Mouse (Mus musculus) spleen, postnatal 36 days (tissue): ENCODE data around the gene Pi4kb.

Experiments
- DNase-seq, 2 experiments: peaks; one replicate each; pipeline ENCODE4 v3.0.0; 2022; ENCODE audit warnings: low spot score in 2 of 2, mixed read lengths in 1 of 2

Pi4kb gene

GRCm38 (mm10) chr3:94953764-94954616 lies 20.5 kb upstream of the Pi4kb start, which contains the start of gene Rfx5:
Rfx5 (plus strand) TSS chr3:94954075.
- DNase-seq = peak; percentile 96 to 97

DNA sequence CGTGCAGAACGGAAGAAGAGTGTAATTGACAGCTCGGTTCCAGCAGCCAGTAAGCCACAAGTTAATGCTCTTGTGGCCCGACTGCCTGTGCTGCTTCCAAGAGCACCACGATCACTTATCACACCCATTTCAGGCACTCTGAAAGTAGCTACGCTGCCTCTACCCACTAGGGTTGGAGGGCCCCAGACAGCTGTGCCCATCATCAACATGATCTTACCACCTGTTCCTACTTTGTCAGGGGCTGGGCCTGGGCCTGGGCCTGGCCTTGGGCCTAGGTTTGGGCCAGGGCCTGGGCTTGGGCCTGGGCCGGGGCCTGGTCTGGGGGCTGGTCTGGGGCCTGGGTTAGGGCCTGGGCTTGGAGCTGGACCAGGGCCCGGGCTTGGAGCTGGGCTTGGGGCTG lies 16.2 kb upstream of the Pi4kb start:
- DNase-seq = no peak

DNA sequence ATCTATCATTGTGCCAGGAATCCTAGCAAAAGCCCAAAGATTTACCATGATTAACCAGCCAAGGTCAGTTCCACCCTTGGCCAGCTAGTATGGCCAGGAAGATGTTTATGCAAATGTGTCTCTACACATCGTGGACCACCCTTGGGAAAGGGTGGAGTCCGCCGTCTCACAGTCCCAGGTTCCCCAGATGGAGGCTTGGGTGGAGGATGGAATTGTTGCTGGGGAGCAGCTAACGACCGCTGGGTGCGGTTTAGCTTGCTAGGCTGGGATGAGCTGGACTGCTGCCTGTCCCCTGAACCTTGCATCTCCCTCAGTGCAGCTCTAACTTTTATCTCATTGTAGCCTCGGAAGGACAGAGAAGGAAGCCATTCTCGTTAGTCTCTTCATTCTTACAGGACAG lies 14.7 kb upstream of the Pi4kb start:
- no peak for DNase-seq

DNA sequence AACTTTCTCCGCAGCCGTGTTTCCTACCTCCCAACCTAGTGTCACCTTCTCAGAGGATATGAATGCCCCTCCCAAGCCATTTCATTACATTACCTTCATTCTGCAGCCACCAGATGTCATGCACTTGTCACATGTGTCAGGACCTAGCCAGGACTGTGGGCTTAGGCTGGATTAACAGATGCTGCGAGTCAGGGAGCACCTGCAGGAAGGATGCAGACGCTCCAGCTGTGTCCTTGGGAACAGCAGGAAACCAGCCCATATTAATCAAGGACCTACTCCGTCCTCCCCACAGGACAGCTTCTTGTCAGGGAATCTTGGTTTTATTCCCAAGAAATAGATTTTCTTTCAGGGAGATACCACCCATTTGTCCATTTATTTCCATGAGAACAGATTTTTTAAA lies 14.2 kb upstream of the Pi4kb start:
- no peak for DNase-seq

DNA sequence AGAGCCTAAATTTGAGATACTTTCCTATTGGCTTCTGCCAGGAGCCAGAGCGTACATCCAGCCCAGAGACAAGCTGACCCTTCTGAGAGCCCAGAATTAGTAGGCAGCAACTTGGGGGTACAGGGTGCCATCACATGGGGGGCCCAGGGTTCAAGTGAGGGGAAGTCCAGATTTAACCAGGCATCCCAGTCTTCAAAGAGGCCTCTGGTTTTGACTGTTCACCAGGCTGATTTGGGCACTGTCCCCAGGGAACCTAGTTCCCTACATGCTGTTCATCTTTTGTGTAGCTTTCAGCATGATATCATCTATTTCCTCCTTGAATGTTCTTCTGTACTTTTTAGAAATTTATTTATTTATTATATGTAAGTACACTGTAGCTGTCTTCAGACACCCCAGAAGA lies 9.5 kb upstream of the Pi4kb start:
- peak; percentile 34 to 42 for DNase-seq

GRCm38 (mm10) chr3:94965878-94966277 lies 8.7 kb upstream of the Pi4kb start:
- DNase-seq = peak; percentile 41 to 51

- no peak for DNase-seq
Measured at GRCm38 (mm10) chr3:94972552-94972951, 2.0 kb upstream of the Pi4kb start.

- no peak for DNase-seq
Measured at GRCm38 (mm10) chr3:94973620-94974019, 911 bp upstream of the Pi4kb start.

GRCm38 (mm10) chr3:94974026-94974527 lies 454 bp upstream of the Pi4kb start:
- DNase-seq = no peak

DNA sequence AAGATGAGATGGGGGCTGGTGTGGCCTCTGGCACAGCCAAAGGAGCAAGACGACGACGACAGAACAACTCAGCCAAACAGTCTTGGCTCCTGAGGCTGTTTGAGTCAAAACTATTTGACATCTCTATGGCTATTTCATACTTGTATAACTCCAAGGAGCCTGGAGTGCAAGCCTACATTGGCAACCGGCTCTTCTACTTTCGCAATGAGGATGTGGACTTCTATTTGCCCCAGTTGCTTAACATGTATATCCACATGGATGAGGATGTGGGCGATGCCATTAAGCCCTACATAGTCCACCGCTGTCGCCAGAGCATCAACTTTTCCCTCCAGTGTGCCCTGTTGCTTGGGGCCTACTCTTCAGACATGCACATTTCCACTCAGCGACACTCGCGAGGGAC lies 9.8 kb downstream of the Pi4kb start:
- no peak for DNase-seq

- no peak for DNase-seq
Measured at GRCm38 (mm10) chr3:94985513-94985912, 11.0 kb downstream of the Pi4kb start.

GRCm38 (mm10) chr3:94987578-94987977 lies 13.0 kb downstream of the Pi4kb start:
- no peak for DNase-seq

- no peak for DNase-seq
Measured at GRCm38 (mm10) chr3:94989159-94989761, 14.7 kb downstream of the Pi4kb start.

DNA sequence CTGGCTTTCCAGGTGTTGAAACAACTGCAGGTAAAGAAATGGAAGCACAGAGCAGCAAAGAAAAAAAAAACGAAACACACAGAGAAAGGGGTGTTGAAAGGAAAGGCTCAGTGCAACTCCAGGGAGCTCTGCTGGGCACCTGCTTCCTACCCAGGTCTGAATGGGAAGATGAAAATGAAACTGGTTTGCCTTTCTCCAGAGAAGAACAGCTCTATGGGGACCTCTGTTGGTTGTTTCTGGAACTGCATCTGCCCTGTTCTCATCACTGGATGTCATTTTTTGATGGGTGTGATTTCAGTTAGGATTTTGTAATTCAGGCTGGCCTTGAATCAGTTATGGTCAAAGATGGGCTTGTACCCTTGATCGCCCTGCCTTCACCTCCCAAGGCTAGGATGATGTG lies 22.4 kb downstream of the Pi4kb start:
- DNase-seq = peak; percentile 71 to 78

DNA sequence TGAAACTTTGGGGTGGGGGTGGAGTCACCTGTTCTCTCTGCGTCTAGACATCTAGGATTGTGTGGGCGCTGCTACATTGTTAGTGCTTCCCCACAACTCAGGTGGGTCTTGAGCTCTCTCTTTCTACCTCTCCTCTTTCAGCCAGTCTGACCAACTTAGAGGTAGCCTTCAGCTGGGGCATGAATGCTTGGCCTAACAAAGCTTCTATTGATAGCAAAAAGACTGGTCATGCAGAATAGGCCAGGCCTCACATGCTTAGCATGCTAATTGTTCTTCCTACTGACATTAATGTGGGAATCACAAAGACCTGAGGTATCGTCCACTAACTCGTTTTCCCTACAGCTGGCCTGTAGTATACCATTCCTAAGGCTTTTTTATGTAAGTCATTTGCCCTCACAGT lies 28.0 kb downstream of the Pi4kb start:
- no peak for DNase-seq

GRCm38 (mm10) chr3:95003273-95003672 lies 28.7 kb downstream of the Pi4kb start:
- no peak for DNase-seq

GRCm38 (mm10) chr3:95005651-95006050 lies 31.1 kb downstream of the Pi4kb start:
- no peak for DNase-seq

GRCm38 (mm10) chr3:95007706-95008105 lies 33.2 kb downstream of the Pi4kb start:
- no peak for DNase-seq

- no peak for DNase-seq
Measured at GRCm38 (mm10) chr3:95010396-95010795, 35.9 kb downstream of the Pi4kb start.

- DNase-seq = no peak
Measured at GRCm38 (mm10) chr3:95012982-95013381, 38.5 kb downstream of the Pi4kb start.

DNA sequence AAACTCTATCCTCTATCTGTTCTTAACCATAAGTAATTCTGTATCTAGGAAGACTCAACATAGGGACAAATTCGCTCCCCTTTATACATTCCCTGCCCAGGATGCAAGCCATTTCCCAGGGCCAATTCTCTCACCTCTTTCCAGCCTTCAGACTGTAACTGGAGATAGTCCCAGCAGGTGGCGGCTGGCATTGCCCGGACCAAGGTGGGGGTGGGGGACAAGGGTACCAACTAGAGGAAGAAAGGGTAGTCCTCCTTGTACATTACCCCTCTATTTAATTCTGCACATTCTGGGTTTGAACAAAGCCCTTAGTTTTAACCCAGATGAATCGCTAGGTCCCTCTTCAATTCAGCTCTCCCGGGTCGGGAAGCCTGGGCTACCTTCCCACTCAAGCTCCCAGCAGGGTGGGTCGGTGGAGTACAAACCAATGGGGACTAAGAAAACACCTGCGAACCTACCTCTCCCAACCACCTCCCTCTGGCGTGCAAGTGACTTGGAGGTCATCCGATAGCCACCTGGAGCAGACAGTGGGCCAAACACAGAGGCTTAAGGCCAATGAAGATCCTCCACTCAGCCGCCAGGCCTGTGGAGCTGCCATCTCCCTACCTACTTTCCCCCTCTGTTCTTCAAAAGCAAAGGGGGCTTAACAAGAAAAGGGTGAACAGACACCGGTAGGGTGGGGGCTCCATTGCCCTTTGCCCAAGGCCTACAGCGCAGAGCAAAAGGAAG lies 39.3 kb downstream of the Pi4kb start:
- DNase-seq = no peak

- peak; percentile 52 for DNase-seq
Measured at GRCm38 (mm10) chr3:95014428-95015151, 40.1 kb downstream of the Pi4kb start.
